Mouse (Mus musculus): ENCODE data around the gene Camsap2.

The Camsap2 gene

DNA sequence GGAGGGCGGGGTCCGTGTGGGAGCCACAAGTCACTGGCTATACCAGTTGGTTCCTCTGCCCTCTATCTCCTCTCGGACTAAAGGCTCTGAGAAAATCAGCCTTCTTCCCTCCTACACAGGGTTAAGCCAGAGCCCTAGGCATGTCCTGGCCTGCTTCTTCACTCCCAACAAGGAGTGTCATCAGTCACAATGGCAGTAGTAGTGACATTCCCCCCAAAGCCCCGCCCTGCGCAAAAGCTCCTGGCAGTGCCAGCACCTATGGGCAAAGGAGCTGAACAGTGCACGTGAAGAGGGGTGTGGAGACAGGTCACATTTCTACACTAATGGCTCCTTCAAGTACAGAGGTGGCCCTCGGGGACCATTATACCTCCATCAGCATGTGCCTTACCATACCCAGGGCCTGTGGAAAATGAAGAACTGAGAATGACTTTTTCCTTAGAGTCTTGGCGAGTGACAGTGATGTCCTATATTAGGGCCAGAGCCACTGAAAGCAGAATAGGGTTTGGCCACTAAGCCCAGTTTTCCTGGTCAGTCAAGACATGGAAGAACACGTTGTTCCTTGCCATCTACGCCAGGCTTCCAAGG is 122.1 kb downstream of the Camsap2 start:
- no peak for DNase-seq (ENCODE audit: low read depth, low spot score)

DNA sequence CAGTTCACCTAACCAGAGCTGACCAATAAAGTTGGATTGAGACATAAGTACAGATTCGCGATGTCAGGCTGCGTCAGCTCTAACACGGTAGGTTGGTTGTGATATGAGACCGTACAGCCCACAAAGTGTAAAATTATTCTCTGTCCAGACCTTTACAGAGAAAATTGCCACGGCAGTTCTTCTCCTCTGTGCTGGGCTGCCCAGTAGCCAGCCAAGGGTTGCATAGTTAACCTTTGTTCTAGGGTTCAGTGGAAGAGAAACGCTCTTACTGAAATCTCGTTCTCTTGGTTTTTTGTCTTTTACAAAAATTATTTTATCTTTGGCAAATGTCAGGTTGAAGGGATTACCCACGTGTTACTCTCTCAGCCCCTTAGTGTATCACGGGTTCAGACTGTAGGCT is 123.5 kb downstream of the Camsap2 start:
- DNase-seq (ENCODE audit: low read depth, low spot score) = no peak

DNA sequence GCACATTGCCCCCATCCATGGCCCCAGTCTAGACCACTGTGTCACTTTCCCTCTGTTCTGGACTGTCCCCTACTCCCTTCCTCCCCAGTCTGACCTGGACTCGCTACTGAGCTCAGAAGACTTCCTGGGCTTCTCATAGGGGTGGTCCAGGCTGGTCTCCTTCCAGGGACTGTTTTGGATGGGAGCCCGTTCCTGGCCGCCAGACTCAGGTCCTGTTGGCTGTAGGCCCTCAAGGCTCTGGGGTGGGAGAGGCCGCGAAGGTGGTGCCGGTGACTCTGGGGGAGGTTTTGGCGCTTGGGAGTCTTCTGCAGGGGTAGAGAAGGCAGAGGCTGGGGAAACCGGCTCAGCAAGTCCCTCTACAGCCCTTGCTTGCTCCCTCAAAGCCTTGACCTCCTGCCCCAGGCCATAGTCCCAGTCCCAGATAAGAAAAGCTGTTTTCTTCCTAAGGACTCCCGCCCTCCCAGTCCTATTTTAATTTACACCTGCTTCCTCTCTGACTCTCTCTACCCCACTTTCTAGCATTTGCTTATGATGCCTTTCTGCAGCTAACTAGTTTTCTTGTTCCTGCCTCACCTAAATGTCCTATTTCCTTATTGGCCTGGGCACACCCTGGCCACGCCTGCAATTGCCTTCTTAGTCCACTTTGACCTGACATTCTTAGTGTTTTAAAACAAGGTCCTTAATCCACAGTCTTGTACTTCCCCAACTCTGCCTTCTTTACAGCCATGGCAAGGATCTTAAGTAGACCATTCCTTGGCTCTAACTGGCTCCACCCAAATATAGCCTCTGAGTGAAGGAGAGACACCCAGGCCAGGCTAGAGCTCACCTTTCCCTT is 125.7 kb downstream of the Camsap2 start:
- DNase-seq (ENCODE audit: low read depth, low spot score) = no peak
